Mouse (Mus musculus): ENCODE data around the gene Ppp1r18.

DNA sequence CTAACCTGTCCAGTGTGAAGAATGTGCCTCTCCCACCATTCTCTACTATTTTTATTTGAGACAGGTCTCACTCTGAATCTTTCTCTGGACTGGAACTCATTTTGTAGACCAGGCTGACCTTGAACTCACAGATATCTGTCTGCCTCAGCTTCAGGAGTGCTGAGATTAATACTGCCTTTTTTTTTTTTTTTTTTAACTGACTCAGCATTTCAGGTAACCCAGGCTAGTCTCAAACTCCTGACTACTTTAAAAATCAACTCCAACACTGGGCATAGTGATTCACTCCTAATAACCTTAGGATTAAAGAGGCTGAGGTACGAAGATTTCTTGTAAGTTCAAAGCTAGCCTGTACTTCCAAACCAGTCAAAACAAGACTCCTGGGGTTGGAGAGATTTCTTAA is 40.2 kb downstream of the Ppp1r18 start:
- TF ChIP-seq CTCF (IDR thresholded peaks at IDR 0.05; ENCODE audit: borderline replicate concordance, extremely low read depth, insufficient read depth, insufficient read length): no peak
- no peak for TF ChIP-seq POLR2A (IDR thresholded peaks at IDR 0.05; ENCODE audit: borderline replicate concordance, extremely low read depth, insufficient read depth, insufficient read length, poor library complexity, severe bottlenecking)
